Mouse (Mus musculus) cerebellum, adult 8-10 months (tissue): ENCODE measurements around the gene Rbm4.
"Not testable (repeated sequence)": the region's sequence is repeated elsewhere in the genome, so short reads cannot be mapped to it uniquely, and the experiment has no call there.

Source experiments
- DNase-seq: peaks from one replicate; pipeline ENCODE4 v3.0.0; 2022

The Rbm4 gene

DNA sequence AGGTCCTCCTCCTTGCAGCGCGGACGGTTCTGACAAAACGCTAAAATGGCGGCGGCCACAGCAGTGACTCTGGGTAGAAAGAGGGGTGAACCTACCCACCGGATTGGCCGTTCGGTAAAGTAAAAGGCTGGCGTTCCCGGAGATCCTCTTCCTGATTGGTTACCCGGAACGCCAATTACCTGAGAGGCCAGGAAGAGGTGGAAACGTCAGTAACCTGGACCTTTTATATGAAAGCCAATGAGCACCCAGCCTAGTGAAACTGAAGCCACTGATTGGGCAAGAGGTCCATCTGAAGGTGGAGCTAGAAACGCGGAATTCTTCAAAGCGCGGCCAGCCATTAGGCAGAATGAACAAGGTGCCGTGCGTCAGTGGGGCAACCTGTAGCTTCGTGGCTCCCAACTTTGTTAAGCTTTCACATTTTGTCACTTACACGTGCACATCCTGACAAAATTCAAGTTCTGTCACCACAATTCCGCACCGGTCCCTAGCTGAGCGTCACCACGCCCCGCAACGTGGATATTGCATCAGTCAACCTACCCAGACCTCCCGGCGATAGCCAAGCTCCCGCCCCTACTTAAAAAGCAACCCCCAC lies at the start of gene Rbm4:
Gene Rbm4 (minus strand): TSS at position 71 of the 592 bp plus-strand sequence.
- peak; percentile 98 for DNase-seq

DNA sequence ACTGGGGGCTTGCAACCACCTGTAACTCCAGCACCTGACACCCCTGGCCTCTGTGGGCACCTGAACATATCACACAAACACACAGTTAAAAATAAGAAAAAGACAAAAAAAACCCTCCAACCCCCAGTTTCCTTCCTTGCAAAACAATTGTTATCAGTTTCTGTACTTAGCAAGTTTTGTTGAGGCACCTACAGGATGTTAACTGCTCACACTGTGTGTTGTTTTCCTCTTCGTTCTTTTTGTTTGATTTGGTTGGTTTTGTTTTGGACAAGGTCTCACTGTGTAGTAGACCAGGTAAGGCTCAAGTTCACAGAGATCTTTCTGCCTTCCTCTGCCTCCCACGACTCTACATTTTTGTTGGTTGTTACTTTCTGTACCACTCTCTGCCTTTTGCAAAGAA lies 48.9 kb upstream of the Rbm4 start:
- DNase-seq: no peak

DNA sequence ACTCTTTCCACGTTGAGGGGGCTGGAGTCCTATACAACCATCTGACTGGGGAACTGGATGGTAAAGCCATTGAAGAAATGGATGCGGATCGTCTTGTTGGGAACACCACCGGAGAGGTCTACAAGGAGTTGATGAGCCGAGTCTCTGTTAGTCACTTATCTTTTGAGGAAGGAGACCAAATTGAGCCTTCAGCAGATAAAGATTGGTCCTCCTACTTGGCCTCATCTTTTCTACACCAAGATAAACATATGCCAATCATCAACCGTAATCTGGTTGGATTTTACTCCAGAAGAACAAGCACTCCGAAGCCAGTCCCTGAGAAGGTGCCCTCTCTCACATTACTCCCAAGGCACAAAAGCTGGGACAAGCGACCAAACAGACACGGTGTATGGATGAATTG lies 47.1 kb upstream of the Rbm4 start:
- no peak for DNase-seq

DNA sequence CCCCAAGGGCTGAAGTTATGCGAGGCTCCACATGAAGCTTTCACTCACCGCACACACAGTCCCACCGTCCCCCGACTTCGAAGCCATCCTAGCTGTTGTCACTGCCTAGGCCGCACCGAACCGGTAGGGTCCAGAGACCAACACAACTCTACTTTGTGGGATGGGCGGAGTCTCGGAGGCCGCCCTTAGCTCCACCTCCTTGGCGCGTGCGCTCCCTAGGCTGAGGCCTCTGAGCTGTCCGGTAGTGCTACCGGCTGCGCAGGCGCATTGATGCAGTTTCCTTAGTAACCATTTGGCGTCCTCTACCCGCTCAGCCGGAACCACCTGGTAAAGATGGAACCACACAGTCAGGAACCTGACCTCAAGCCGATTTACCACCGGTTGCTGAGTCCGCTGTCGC lies 45.4 kb upstream of the Rbm4 start, which contains the start of the genes Ccs and Ccdc87:
Gene Ccs (minus strand): TSS at position 184 of the 400 bp plus-strand sequence.
Gene Ccdc87 (plus strand): TSS at position 218 of the 400 bp plus-strand sequence.
- peak; percentile 93 for DNase-seq

DNA sequence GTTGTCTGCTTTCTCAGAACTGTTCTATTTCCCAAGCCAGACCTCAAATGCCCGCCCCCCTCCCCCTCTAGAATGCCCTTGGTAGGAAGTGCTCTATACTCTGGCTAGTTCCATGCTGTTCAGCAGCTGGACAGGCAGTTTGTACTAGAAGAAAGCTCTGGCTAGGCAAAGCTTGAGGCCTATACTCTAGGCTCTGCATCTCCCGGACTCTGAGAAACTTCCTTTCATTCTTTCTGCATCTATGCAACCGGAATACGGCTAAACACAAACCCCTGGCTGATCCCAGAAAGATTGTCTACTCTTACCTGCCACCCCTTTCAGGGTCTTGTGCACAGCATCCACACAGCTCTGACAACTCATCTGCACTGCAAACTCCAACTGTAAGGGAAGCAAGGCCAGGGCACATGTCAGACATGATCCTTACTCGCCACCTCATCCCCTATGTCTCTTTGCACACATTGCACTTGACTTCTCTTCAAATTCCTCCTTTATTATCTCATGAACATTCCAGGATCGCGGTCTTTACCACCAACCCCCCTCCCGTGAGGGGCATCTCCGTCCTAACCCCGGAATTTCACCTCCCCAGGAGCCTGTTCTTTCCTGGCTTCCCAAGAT lies 44.9 kb upstream of the Rbm4 start:
- DNase-seq: no peak

DNA sequence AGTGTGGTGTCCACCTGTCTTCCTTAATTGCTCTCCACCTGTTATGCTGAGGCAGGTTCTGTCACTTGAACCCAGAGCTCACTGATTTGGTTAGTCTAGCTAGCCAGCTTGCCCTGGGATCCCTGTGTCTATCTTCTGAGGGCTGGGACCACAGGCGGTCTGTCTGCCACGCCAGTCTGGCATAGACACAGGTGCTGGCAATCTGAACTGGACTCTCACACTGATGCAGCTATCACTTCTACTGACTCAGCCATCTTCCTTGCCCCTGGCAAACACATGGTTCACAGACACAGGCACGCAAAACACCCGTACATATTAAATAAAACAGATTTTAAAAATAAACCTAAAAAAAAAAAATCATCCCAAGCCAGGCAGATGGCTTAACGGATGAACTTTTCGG lies 43.3 kb upstream of the Rbm4 start:
- DNase-seq: no peak

DNA sequence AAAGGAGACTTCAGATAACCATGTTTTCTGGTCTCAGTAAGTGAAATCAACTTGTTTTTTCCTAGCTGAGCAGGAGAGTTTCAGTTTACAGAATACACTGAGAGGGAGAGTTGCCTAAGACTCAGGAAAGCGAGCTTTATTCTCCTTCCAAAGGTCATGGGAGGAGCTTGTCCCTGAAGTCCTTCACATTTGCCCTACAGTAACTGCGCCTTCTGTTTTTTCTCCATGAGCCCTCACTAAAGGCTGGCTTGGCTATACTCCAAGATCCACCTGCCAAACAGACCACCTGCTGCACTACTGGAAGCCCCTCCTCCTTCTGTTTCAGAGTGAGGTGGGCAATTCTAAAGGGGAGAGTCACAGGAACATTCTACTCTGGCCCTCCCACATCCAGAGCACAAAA lies 42.4 kb upstream of the Rbm4 start:
- DNase-seq: no peak

DNA sequence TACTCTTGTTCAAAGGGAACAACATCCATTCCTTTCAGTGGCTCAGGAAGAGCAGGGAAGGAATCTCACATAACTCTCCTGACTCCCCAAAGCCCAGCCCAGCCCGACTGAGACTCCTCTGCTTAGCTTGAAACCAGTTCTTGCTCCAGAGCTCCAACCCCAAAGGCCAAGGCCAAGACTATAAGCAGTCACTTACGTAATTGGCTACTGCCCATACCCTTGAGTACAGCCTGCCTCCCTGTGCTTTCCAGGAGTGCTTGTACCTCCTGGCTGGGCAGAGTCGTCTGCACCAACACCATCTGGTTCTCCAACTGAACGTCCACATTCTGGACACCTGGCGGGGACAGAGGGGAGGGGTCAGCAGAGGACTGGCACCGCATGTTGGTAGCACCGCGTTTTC lies 40.3 kb upstream of the Rbm4 start:
- DNase-seq: no peak

DNA sequence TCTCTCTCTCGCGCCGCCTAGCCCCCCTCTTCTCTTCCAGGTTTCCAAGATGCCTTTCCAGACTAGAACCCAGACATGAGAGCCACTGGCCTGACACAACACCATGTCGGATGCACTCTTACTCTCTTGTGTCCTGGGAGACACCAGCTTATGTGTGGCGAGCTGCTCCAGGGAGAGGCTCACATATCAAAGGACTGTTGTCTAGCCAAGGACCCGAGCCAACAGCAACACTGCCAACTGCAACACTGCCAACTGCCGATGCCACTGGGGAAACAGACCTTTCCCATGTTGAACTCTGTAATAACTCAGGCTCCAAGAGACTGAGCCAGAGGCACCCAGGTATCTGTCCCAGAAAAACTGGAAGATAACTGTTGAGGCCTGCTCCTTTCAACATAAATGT lies 35.5 kb upstream of the Rbm4 start:
- peak; percentile 73 for DNase-seq

DNA sequence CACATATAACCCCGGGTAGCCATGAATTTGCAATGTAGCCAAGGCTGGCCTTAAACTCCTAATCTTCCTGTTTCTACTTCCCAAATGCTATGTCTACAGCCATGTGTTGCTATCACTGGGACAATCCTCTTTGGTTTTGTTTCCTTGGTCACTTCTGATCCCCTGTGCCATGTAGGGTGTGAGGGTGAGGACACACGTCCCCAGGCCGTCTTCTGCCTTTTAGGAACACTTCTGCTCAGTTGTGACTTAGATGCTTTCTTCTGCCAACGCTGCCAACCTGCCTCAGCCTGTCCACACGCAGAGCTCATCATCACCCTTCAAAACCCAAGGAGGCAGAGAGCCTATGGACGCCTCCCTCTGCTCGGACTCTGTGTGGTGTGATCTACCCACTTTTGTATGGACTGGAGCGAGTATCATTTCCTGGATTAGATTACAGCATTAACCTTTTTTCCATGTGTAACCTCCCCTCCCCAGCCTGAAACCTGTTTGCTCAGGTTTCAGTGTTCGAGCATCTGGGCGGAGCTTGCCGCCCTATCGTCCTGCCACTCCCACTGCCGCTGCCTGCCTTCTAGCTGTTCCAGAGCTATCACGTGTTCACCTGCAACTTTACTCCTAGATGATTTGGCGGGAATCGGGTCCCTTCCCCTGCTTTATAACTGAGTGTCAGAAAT lies 34.9 kb upstream of the Rbm4 start:
- DNase-seq: no peak

DNA sequence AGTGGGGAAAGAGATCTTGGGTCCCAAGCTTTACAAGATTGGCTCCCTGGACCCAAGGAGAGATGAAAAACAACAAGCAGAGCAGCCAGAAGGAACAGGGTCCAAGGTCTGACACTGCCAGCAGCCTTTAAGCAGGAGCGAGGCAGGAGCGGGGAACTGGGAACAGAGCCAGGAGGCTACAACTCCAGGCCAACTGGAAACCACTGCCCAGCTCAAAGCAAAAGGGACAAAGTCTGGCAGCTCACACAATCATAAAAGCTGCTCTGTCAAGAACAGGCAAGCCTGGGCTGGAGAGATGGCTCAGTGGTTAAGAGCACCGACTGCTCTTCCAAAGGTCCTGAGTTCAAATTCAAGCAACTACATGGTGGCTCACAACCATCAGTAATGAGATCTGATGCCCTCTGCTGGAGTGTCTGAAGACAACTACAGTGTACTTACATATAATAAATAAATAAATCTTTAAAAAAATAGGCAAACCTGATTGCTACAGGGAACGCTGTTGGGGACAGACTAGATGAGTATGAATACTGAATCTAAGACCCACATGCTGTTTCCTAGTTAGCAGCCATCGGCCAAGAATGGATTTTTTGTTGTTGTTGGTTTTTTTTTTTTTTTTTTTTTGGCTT lies 27.1 kb upstream of the Rbm4 start:
- DNase-seq: no peak

DNA sequence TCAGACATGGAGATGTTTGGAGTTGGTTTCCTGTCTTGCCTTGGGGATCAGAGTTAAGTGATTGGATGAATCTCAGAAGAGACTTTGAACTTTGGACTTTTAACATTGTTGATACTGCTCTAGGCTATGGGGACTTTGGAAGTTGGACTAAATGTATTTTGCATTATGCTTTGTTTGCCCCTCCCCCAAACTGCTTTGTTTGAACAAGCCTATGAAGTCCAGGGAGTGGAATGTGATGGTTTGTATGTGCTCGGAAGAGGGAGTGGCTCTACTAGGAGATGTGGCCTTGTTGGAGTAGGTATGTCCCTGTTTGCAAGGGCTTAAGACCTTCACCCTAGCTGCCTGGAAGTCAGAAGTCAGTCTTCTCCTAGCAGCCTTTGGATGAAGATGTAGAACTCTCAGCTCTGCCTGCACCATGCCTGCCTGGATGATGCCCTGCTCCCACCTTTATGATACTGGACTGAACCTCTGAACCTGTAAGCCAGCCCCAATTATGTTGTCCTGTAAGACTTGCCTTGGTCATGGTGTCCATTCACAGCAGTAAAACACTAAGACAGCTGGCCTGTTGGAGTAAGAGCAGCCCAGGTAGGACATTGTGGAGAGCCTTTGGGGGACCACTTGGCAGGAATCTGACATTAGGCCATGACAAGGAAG lies 23.6 kb upstream of the Rbm4 start:
- DNase-seq: no peak

DNA sequence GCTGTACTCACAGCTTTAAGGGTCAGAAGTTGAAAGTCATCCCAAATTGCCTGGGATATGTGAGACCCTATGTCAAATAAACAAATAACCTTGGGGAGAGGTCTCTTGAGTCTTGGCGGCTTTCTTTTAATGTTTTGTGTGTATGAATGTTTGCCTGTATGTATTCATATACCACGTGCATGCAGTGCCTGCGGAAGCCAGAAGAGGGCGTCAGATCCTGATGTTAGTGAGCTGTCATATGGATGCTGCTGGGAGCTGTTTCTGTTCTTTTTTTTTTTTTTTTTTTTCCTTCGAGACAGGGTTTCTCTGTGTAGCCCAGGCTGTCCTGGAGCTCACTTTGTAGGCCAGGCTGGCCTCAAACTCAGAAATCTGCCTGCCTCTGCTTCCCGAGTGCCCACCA lies 19.3 kb upstream of the Rbm4 start:
- no peak for DNase-seq

DNA sequence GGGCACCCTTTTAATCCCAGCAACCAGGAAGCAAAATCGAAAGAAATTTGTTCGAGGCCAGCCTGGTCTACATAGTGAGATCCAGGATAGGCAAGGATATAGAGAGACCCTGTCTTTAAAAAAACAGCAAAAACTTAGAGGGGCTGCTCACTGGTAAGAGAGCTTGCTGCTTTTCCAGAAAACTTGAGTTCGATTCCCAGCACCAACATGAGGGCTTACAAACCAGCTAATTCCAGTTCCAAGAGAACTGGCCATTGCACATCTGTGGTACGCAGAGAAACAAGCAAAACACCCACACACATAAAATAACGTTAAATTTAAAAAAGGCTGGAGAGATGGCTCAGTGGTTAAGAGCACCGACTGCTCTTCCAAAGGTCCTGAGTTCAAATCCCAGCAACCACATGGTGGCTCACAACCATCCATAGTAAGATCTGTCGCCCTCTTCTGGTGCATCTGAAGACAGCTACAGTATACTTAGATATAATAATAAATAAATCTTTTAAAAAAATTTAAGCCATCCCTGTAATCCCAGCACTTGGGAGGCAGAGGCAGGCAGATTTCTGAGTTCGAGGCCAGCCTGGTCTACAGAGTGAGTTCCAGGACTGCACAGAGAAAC lies 18.7 kb upstream of the Rbm4 start:
- DNase-seq: not testable (repeated sequence)

DNA sequence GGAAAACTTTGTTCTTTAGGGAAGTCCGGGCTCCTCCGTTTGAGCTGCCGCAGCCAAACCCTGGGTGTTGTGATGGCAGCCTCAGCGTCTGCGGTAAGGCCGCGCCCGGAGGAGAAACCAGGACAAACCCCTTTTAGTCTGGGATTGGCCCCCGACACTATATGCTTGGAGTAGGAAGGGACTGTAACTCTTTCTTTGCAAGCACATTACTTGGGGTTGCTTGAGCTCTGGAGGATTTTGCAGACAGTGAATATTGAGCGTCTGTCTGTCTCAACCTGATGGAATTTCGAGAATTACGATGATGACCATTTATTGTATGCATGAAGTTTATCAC lies 18.2 kb upstream of the Rbm4 start:
- DNase-seq: no peak

DNA sequence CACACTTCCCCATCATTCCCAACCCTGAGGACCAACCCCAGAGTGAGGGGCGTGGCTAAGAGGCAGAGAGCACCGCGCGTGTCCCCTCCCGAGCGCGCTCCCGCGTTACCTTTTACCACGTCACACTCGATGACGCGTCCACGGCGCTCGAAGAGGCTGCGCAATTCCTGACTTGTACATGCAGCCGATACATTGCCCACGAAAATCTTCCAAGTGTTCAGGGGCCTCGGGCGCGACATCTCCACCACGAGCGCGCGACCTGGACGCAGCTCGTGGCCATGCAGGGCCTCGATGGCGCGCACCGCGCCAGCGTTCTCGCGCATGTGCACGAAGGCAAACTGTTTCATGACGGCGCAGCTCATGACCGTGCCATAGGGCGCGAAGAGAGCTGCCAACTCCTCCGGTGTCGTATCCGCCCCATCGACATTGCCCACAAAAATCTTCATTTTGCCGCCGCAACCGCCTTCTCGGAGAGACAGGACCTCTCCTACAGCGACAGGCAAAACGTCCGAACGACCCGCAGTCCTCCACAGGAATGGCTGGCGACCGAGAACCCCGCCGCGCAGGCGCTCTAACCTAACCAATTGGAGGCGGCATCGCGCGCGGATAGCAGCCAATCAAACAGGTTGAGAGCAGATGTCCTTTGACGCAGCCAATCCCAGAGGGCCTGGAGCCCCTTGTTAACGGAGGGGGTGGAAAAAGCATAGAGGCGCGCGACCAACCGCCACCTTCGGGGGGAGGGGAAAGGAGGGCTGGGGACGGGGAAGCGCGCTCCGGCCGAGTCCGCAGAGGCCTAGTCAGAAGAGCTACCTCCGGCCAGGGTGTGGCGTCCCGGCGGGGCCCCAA lies 17.6 kb upstream of the Rbm4 start, which contains the start of the genes Gm21992 and Rbm14:
Gene Gm21992 (minus strand): TSS at position 550 of the 846 bp plus-strand sequence.
Gene Rbm14 (minus strand): TSS at position 572 of the 846 bp plus-strand sequence.
- DNase-seq: peak; percentile 98

DNA sequence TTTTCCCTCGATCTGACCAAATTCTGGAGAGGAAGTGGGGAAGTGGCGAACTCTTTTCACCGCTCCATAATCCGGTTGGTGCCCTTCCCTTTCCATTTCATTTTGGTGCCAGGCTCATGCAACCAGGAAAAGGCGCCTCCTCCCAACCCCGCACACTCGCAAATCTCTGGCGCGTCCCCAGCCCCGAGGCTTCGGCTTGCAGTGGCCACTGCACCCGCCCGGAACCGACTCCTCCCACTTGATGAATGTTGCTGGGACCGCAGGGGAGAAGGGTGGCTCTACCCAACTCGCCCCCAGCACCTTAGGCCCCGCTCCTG lies 17.0 kb upstream of the Rbm4 start:
- DNase-seq: no peak

DNA sequence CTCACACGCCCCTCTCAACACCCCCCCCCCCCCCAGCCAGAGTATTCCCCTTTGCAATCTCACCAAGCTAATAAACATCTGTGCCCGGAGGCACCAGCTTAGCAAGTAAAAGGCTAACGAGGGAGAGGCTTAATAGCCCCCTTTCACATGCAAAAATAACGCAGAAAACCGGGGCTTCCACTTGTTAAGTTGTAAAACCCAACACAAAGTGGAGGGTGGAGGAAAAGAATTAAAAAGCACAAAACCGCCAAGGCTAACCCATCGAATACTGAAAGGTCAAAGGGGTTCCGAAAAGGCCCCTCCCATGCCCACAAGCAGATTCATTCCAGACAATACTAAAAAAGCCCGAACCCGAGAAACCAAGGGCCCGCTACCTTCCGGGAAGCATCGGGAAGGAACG lies 16.6 kb upstream of the Rbm4 start:
- no peak for DNase-seq

DNA sequence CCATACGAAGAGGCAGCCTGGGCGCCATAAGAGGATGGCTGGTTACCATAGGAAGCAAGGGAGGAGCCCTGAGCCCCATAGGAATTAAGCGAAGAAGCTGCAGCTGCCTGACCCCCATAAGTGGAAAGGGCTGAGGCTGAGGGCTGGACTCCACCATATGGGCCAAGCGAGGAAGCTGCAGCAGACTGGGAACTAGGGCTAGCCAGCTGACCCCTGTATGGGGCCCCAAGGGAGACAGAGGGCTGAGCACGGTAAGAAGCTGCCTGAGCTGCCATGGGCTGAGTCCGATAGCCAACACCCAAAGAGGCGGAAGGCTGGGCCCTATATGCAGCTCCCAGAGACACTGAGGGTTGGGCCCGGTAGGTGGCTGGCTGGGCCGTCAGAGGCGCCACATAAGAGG lies 9.6 kb upstream of the Rbm4 start:
- no peak for DNase-seq

DNA sequence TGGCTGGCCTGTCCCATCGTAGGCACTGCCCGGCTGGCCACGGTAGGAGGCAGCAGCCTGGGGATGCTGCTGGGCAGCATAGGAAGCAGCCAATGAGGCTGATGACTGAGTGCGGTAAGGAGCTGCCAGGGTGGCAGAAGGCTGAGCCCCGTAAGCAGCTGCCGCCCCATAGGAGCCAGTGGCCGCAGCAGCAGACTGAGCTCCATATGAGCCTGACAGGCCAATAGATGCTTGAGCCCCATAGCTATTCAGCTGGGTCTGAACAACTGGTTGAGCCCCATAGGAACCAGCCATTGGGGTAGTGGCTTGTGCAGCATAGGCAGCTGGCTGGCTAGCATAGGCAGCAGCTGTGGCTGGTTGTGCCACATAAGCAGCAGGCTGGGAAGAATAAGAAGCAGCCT lies 9.0 kb upstream of the Rbm4 start:
- peak; percentile 51 for DNase-seq

DNA sequence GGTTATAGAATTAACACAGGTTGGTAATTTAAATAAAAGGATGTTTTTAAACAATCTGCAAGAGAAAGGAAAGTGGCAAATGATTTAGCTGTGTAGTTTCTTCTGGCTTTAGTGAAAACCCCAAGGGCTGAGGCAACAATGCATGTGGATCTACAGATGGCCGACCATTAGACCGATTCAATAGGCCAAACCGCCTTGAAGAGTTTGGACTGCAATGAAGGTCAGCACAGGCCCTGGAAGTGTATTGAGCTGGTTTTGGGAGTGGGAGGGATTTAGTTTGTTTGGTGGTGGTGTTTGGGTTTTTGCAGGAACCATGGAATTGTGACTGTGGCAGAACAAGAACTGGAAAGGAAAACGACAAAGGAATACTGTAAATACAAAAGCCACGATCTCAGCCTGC lies 5.4 kb upstream of the Rbm4 start:
- DNase-seq: no peak

DNA sequence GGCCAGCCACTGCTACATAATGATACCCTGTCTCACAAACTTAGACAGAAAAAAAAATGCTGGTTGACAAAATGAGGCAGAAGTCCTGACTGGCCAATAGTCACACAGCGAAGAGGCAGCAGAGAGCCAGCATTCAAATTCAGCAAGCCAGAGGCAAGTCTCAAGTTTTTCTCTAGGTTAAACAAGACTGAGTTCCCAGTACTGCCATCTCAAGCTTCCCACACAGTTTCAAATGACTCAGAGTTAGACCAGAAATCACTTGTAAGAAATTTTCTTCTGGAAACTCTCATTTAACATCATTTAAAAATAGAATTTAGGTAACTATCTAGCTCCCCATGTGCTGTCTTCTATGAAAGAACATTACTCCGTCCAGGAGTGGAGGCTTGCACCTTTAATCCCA lies 4.1 kb upstream of the Rbm4 start:
- no peak for DNase-seq
